Mouse (Mus musculus) duodenum, adult 2 months (tissue): ENCODE measurements around the gene 2610021A01Rik. TPM values are rescaled to one million over a fixed set of nuclear protein-coding genes. Genes with fewer than 3 reads are reported as not detected.

Source experiments
- polyA plus RNA-seq: library from polyadenylated mRNA; depleted of rRNA; stranded (reverse); fragments of >200 nt; gene quantifications from 2 replicates; pipeline ENCODE4 v1.2.3, GENCODE M21; 2012; ENCODE audit warnings: low replicate concordance; rRNA removed

2610021A01Rik gene
- 0.43 and 0.57 TPM in 2 replicates for polyA plus RNA-seq

GRCm38 (mm10) chr7:41599034-41599813 is at the start of gene 2610021A01Rik:
2610021A01Rik (plus strand) TSS chr7:41599230.

GRCm38 (mm10) chr7:41573562-41573961 is 25.5 kb upstream of the 2610021A01Rik start, which contains the start of gene Gm6871:
Gm6871 (minus strand) TSS chr7:41573662.

GRCm38 (mm10) chr7:41632409-41633220 is 33.6 kb downstream of the 2610021A01Rik start, which contains the start of gene Zfp788:
Zfp788 (plus strand) TSS chr7:41633203.

Other genes with a start within 250 kb of the 2610021A01Rik start
- gene AI987944, start 205.9 kb upstream of the 2610021A01Rik start, polyA plus RNA-seq = 0.67 and 1.2 TPM in 2 replicates
- not detected in 2 replicates for gene Vmn2r57, start 150.5 kb upstream of the 2610021A01Rik start, polyA plus RNA-seq
- gene Gm20449, start 99.8 kb upstream of the 2610021A01Rik start, polyA plus RNA-seq = not detected in 2 replicates
- gene AW146154, start 99.3 kb upstream of the 2610021A01Rik start, polyA plus RNA-seq = 0.77 and 1.1 TPM in 2 replicates
- gene Gm6871, start 25.6 kb upstream of the 2610021A01Rik start, polyA plus RNA-seq = not detected in 2 replicates
- 0.02 and 0.05 TPM in 2 replicates for gene Zfp788, start 34.0 kb downstream of the 2610021A01Rik start, polyA plus RNA-seq